Mouse (Mus musculus) subcutaneous adipose tissue, adult 2 months (tissue): Measurements from ENCODE around the gene Olfr157. TPM values are rescaled to one million over a fixed set of nuclear protein-coding genes. Genes with fewer than 3 reads are reported as not detected.

ENCODE experiments used
- polyA plus RNA-seq: library from polyadenylated mRNA; depleted of rRNA; stranded (reverse); fragments of >200 nt; gene quantifications from 2 replicates; pipeline ENCODE4 v1.2.3, GENCODE M21; 2012; ENCODE audit warnings: low replicate concordance; rRNA removed

Gene Olfr157
- polyA plus RNA-seq: 0.04 TPM in 1 of 2 replicates, not detected in the other

GRCm38 (mm10) chr4:43840101-43840500 lies at the start of gene Olfr157:
Gene Olfr157, minus strand, starts transcription at chr4:43840201.

GRCm38 (mm10) chr4:43875160-43875918 lies 35.3 kb upstream of the Olfr157 start, which contains the start of gene Reck:
Gene Reck, plus strand, starts transcription at chr4:43875530.

GRCm38 (mm10) chr4:43851265-43851664 lies 11.3 kb upstream of the Olfr157 start, which contains the start of gene Olfr155:
Gene Olfr155, plus strand, starts transcription at chr4:43851565.

GRCm38 (mm10) chr4:43823845-43824337 lies 16.1 kb downstream of the Olfr157 start, which contains the start of gene Olfr156:
Gene Olfr156, minus strand, starts transcription at chr4:43823895.

Other genes with a start within 250 kb of the Olfr157 start
- gene Npr2, start 208.3 kb downstream of the Olfr157 start, polyA plus RNA-seq: 94.7 and 95.6 TPM in 2 replicates
- gene Spag8, start 186.6 kb downstream of the Olfr157 start, polyA plus RNA-seq: 0.69 and 1.1 TPM in 2 replicates
- gene Hint2, start 183.7 kb downstream of the Olfr157 start, polyA plus RNA-seq: 105 and 166 TPM in 2 replicates
- gene Tmem8b, start 171.2 kb downstream of the Olfr157 start, polyA plus RNA-seq: 14.5 and 16.6 TPM in 2 replicates
- 0.07 and 0.10 TPM in 2 replicates for gene Fam221b, start 171.1 kb downstream of the Olfr157 start, polyA plus RNA-seq
- gene Olfr70, start 139.4 kb downstream of the Olfr157 start, polyA plus RNA-seq: not detected in 2 replicates
- gene Olfr71, start 129.9 kb downstream of the Olfr157 start, polyA plus RNA-seq: not detected in 2 replicates
- gene Hrct1, start 113.0 kb downstream of the Olfr157 start, polyA plus RNA-seq: 8.2 and 78.2 TPM in 2 replicates
- 3.1 and 20.2 TPM in 2 replicates for gene Spaar, start 110.2 kb downstream of the Olfr157 start, polyA plus RNA-seq
- 0.13 TPM in 1 of 2 replicates, not detected in the other for gene Olfr159, start 69.2 kb downstream of the Olfr157 start, polyA plus RNA-seq
- not detected in 2 replicates for gene Olfr156, start 16.3 kb downstream of the Olfr157 start, polyA plus RNA-seq
- not detected in 2 replicates for gene Olfr155, start 11.4 kb upstream of the Olfr157 start, polyA plus RNA-seq
- 8.0 and 33.4 TPM in 2 replicates for gene Reck, start 35.3 kb upstream of the Olfr157 start, polyA plus RNA-seq
- 14.6 and 29.1 TPM in 2 replicates for gene Glipr2, start 117.2 kb upstream of the Olfr157 start, polyA plus RNA-seq
- gene Ccin, start 143.3 kb upstream of the Olfr157 start, polyA plus RNA-seq: 0.11 and 0.22 TPM in 2 replicates
- 139 and 199 TPM in 2 replicates for gene Clta, start 164.3 kb upstream of the Olfr157 start, polyA plus RNA-seq
- gene Gne, start 244.0 kb upstream of the Olfr157 start, polyA plus RNA-seq: 27.7 and 29.1 TPM in 2 replicates